Mouse (Mus musculus): ENCODE results near the gene Elk3. TPM values are rescaled to one million over a fixed set of nuclear protein-coding genes. Genes with fewer than 3 reads are reported as not detected.

Elk3 gene
- polyA plus RNA-seq, 1 experiment, result 37.4 TPM

DNA sequence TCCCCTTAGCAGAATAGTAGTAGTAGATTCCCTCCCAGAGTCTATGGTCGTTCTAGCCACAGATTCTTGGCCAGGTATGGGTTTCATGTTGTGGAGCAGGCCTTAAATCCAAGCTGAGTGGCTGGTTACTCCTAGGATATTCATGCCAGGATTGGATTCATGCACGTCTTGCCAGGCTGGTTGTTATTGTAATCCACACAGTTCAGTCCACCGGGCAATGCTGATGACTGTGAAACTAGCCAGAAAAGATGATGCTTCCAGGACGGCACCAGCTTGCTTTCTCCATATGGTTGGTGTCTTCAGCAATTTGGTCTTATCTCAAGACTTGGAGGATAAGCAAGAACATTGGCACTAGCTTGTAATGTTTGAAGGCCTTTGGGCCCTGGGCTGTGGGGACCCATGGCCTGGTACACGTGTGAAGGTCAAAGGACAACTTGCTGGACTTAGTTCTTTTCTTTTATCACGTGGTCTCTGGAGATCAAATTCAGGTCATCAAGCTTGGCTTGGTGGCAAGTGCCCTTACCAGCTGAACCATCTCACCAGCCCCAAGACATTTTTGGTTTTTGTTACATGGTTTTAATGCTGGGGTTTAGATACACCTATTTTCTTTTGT lies 109.0 kb downstream of the Elk3 start:
- WGBS, result 91% methylated on average over 6 of the region's 6 CpGs
- peaks cover 6% of the 10 kb centered on the region; the same call in 1 of the 2 replicates for H3K4me1 ChIP-seq (ENCODE audit: control insufficient read depth, insufficient read depth, insufficient read length)
- H3K27me3 ChIP-seq (ENCODE audit: control insufficient read depth, insufficient read depth, low read length), result no peaks in the 10 kb centered on the region
- TF ChIP-seq CTCF (IDR thresholded peaks at IDR 0.05; ENCODE audit: extremely low read depth, insufficient read depth, insufficient read length, insufficient replicate concordance) (no peak), POLR2A (IDR thresholded peaks at IDR 0.05; ENCODE audit: low read depth, low read length) (no peak)
- H3K36me3 ChIP-seq (ENCODE audit: control insufficient read depth, insufficient read depth, low read length), result no peaks in the 10 kb centered on the region; the same call in 1 of the 2 replicates
- DNase-seq (ENCODE audit: low read depth in 1 of 2, low spot score in 2 of 2), result no peak
- H3K27ac ChIP-seq (ENCODE audit: insufficient read depth, low read length), result no peak overlapping the region
- no peak overlapping the region for H3K4me3 ChIP-seq (ENCODE audit: extremely low read depth, insufficient read depth, insufficient read length)

GRCm38 (mm10) chr10:93198958-93199357 lies 112.0 kb downstream of the Elk3 start:
- no peak for DNase-seq (ENCODE audit: low read depth in 1 of 2, low spot score in 2 of 2)
- Histone ChIP-seq H3K27ac (ENCODE audit: insufficient read depth, low read length) (no peak overlapping the region), H3K27me3 (ENCODE audit: control insufficient read depth, insufficient read depth, low read length) (no peaks in the 10 kb centered on the region), H3K4me3 (ENCODE audit: extremely low read depth, insufficient read depth, insufficient read length) (no peak overlapping the region), H3K36me3 (ENCODE audit: control insufficient read depth, insufficient read depth, low read length) (no peaks in the 10 kb centered on the region; the same call in 1 of the 2 replicates), H3K4me1 (ENCODE audit: control insufficient read depth, insufficient read depth, insufficient read length) (peaks cover 13% of the 10 kb centered on the region)
- TF ChIP-seq CTCF (IDR thresholded peaks at IDR 0.05; ENCODE audit: extremely low read depth, insufficient read depth, insufficient read length, insufficient replicate concordance) (no peak), POLR2A (IDR thresholded peaks at IDR 0.05; ENCODE audit: low read depth, low read length) (no peak)
- 63% methylated on average over 3 of the region's 3 CpGs for whole genome bisulfite sequencing

Other genes starting within 250 kb of the Elk3 start
- gene Cfap54, start 229.5 kb downstream of the Elk3 start, polyA plus RNA-seq (2012; rRNA removed), result 0.09 and 0.25 TPM in 2 replicates
- 18.5 and 27.3 TPM in 2 replicates for gene Cdk17, start 150.3 kb downstream of the Elk3 start, polyA plus RNA-seq (2012; rRNA removed)
- gene Lta4h, start 142.3 kb upstream of the Elk3 start, polyA plus RNA-seq (2012; rRNA removed), result 73.8 and 102 TPM in 2 replicates
- 0.18 and 0.26 TPM in 2 replicates for gene Hal, start 177.6 kb upstream of the Elk3 start, polyA plus RNA-seq (2012; rRNA removed)
- 0.04 and 0.11 TPM in 2 replicates for gene Amdhd1, start 228.9 kb upstream of the Elk3 start, polyA plus RNA-seq (2012; rRNA removed)
- gene Ccdc38, start 229.5 kb upstream of the Elk3 start, polyA plus RNA-seq (2012; rRNA removed), result 0.02 TPM in 1 of 2 replicates, not detected in the other